Mouse (Mus musculus): Measurements from ENCODE around the gene Gm30302.

GRCm38 (mm10) chr13:49762208-49762607 is 36.6 kb downstream of the Gm30302 start:
- TF ChIP-seq POLR2A (IDR thresholded peaks at IDR 0.05; ENCODE audit: insufficient read length, low read depth) (no peak), USF1 (IDR thresholded peaks at IDR 0.05; ENCODE audit: low read depth) (no peak), MYOG (IDR thresholded peaks at IDR 0.05; ENCODE audit: control insufficient read depth in 1 of 3, insufficient read depth in 1 of 3, insufficient read length in 2 of 3, low read depth in 2 of 3) (no peak), REST (IDR thresholded peaks at IDR 0.05; ENCODE audit: insufficient read depth, insufficient read length) (no peak), TCF12 (IDR thresholded peaks at IDR 0.05; ENCODE audit: insufficient read depth, poor library complexity, severe bottlenecking) (no peak), MAX (IDR thresholded peaks at IDR 0.05; ENCODE audit: low read depth) (no peak), POLR2AphosphoS2 (IDR thresholded peaks at IDR 0.05; ENCODE audit: insufficient read length, low read depth) (no peak), E2F4 (IDR thresholded peaks at IDR 0.05; ENCODE audit: insufficient read depth) (no peak), SRF (IDR thresholded peaks at IDR 0.05; ENCODE audit: control insufficient read depth, insufficient read length, low read depth) (no peak), TCF3 (IDR thresholded peaks at IDR 0.05; ENCODE audit: insufficient read length, low read depth) (no peak), CEBPB (IDR thresholded peaks at IDR 0.05; ENCODE audit: insufficient read depth, poor library complexity, severe bottlenecking) (no peak), MYOD1 (IDR thresholded peaks at IDR 0.05; ENCODE audit: control insufficient read depth in 1 of 3, insufficient read length in 2 of 3, low read depth in 2 of 3) (no peak)
